Mouse (Mus musculus): ENCODE measurements around the gene Sgpp2. TPM values are rescaled to one million over a fixed set of nuclear protein-coding genes. Genes with fewer than 3 reads are reported as not detected.
A peak's percentile ranks its signal among the peaks of the same experiment; 100 is the strongest.

Sgpp2 gene
- polyA plus RNA-seq, 1 experiment from 2014 or later, result 19.5 TPM

GRCm38 (mm10) chr1:78414421-78414820 lies 104.3 kb downstream of the Sgpp2 start:
- Histone ChIP-seq H3K9me3 (no peaks in the 10 kb centered on the region), H3K4me3 (replicated peaks) (no peak overlapping the region), H3K4me2 (no peak overlapping the region), H3K27me3 (replicated peaks) (no peaks in the 10 kb centered on the region), H3K4me1 (no peaks in the 10 kb centered on the region), H3K27ac (no peak overlapping the region), H3K9ac (no peak overlapping the region), H3K36me3 (no peaks in the 10 kb centered on the region)
- ATAC-seq (ENCODE audit: insufficient read depth, low FRiP score, low read depth), result no peak
- WGBS, result 85% methylated on average over 5 of the region's 5 CpGs

GRCm38 (mm10) chr1:78417154-78417911 lies 107.2 kb downstream of the Sgpp2 start:
- Histone ChIP-seq H3K9ac (no peak overlapping the region), H3K36me3 (0 out of 2 replicates have a peak, but pooled peaks cover 6% of the 10 kb centered on the region), H3K4me2 (no peak overlapping the region), H3K27ac (no peak overlapping the region), H3K4me1 (no peaks in the 10 kb centered on the region), H3K27me3 (replicated peaks) (no peaks in the 10 kb centered on the region), H3K9me3 (no peaks in the 10 kb centered on the region), H3K4me3 (replicated peaks) (no peak overlapping the region)
- no peak for ATAC-seq (ENCODE audit: insufficient read depth, low FRiP score, low read depth)
- WGBS, result 95% methylated on average over 9 of the region's 9 CpGs

DNA sequence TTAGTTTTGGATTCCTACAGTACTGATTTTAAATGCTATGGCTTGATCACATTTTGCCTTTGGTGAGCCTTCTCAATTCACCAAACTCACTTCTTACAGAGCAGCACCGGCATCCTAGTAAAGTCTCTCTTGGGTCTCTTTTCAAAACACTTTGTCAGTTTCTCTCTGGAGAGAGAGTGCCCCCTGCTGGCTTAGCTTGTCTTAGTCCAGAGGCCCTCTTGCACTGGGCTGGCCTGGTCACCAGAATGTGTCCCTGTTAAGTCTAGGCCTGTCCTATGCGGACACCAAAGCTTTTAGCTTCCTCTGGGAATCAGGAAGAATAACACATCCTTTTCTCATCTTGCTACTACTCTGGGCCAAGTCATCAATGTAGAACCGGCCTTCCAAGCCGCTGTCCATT lies 109.4 kb downstream of the Sgpp2 start:
- Histone ChIP-seq H3K27me3 (replicated peaks) (no peaks in the 10 kb centered on the region), H3K4me3 (replicated peaks) (no peak overlapping the region), H3K9ac (no peak overlapping the region), H3K27ac (no peak overlapping the region), H3K4me1 (no peaks in the 10 kb centered on the region), H3K9me3 (no peaks in the 10 kb centered on the region), H3K36me3 (peaks cover 19% of the 10 kb centered on the region; the same call in 1 of the 2 replicates), H3K4me2 (no peak overlapping the region)
- no peak for ATAC-seq (ENCODE audit: insufficient read depth, low FRiP score, low read depth)
- 58% methylated on average over 4 of the region's 4 CpGs for WGBS

DNA sequence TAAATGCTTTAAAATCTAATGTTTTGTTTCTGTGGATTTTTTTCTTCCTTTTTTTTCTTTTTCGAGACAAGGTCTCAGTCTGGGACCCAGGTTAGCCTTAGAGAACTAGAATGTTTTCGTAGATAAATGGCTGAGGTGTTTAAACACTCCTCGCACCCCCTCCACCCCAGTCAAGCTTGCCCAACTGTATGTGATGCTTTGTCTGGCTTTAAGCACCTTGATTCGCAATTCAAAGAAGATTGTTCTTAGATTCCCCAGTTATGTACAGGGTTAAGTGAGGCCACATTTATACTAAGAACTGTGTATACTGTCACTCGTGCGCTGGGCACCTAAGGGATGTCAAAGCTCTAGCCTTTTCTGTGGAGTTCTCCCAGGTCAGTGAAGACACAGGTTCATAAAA lies 110.1 kb downstream of the Sgpp2 start:
- 89% methylated on average over 6 of the region's 6 CpGs for WGBS
- ATAC-seq (ENCODE audit: insufficient read depth, low FRiP score, low read depth), result no peak
- Histone ChIP-seq H3K4me1 (no peaks in the 10 kb centered on the region), H3K4me2 (no peak overlapping the region), H3K36me3 (peaks cover 19% of the 10 kb centered on the region; the same call in 1 of the 2 replicates), H3K9ac (no peak overlapping the region), H3K27me3 (replicated peaks) (no peaks in the 10 kb centered on the region), H3K27ac (no peak overlapping the region), H3K9me3 (no peaks in the 10 kb centered on the region), H3K4me3 (replicated peaks) (no peak overlapping the region)

DNA sequence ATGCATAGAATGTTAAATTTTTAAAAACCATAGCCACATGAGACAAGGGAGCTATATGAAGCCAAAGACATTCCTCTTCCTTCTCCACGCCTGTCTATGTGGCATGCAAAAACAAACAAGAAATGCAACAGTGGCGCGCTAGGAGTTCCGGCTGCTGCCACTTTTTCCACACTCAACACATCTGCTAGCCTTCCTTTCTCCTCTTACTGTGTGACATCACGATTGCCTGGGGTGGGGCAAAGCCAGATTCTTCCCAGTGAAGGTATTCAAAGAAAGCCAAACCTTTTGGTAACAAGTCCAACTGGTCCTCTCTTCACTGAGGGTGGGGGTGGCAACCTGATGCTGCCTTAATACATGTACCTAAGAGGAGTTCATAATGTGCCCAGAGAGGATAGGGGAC lies 111.6 kb downstream of the Sgpp2 start:
- 92% methylated on average over 5 of the region's 5 CpGs for WGBS
- Histone ChIP-seq H3K27me3 (replicated peaks) (no peaks in the 10 kb centered on the region), H3K4me1 (no peaks in the 10 kb centered on the region), H3K4me2 (no peak overlapping the region), H3K36me3 (peaks cover 19% of the 10 kb centered on the region; the same call in 1 of the 2 replicates), H3K27ac (no peak overlapping the region), H3K9ac (no peak overlapping the region), H3K9me3 (no peaks in the 10 kb centered on the region), H3K4me3 (replicated peaks) (no peak overlapping the region)
- no peak for ATAC-seq (ENCODE audit: insufficient read depth, low FRiP score, low read depth)

GRCm38 (mm10) chr1:78422576-78422975 lies 112.4 kb downstream of the Sgpp2 start:
- H3K9me3 ChIP-seq, result no peaks in the 10 kb centered on the region
- no peak overlapping the region for H3K27ac ChIP-seq
- no peak for ATAC-seq (ENCODE audit: insufficient read depth, low FRiP score, low read depth)
- H3K36me3 ChIP-seq, result peaks cover 19% of the 10 kb centered on the region; the same call in 1 of the 2 replicates
- no peak overlapping the region for H3K9ac ChIP-seq
- no peak overlapping the region for H3K4me3 ChIP-seq (replicated peaks)
- 65% methylated on average over 2 of the region's 2 CpGs for WGBS
- no peak overlapping the region for H3K4me2 ChIP-seq
- no peaks in the 10 kb centered on the region for H3K27me3 ChIP-seq (replicated peaks)
- H3K4me1 ChIP-seq, result no peaks in the 10 kb centered on the region

DNA sequence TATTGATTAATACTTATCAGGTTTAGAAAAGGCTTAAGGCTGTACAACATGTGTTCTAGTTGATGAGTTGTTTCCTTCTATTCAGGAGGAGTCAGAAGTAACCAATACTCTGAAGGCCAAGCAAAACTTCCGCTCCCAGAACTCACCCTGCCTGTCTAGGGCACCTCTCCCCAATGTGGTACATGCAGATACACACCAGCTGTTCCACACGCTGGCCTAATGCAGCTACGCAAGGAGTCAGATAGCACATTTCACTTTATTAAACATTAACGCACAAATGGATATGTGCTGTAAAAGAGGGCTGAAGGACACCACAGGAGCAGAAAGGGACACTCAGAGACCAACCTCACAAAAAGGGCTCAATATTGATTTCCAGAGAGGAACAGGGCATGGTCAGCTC lies 114.7 kb downstream of the Sgpp2 start:
- Histone ChIP-seq H3K9me3 (no peaks in the 10 kb centered on the region), H3K27me3 (replicated peaks) (no peaks in the 10 kb centered on the region), H3K4me1 (no peaks in the 10 kb centered on the region), H3K36me3 (peaks cover 19% of the 10 kb centered on the region; the same call in 1 of the 2 replicates), H3K4me3 (replicated peaks) (no peak overlapping the region), H3K4me2 (no peak overlapping the region), H3K27ac (no peak overlapping the region), H3K9ac (no peak overlapping the region)
- 55% methylated on average over 4 of the region's 4 CpGs for WGBS
- no peak for ATAC-seq (ENCODE audit: insufficient read depth, low FRiP score, low read depth)

DNA sequence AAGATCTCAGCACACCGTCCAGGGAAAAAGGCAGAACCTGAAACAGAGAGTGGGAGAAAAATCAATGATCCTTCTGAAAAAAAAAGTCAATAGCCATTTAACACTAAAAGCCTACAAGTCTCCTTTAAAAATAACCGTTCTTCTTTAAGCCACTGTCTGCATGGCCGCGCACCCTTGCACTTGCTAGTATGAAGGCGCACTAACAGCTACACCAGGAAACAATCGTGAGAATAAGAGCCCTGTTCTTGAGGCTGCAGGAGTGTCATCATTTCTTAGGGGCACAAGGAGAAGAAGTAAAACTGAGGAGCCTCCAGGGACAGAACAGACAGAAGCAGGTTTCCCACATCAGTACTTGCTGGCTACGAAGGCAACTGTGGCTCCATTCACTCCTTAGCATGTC lies 115.2 kb downstream of the Sgpp2 start:
- H3K4me2 ChIP-seq, result no peak overlapping the region
- H3K27ac ChIP-seq, result no peak overlapping the region
- no peaks in the 10 kb centered on the region for H3K9me3 ChIP-seq
- H3K36me3 ChIP-seq, result peaks cover 19% of the 10 kb centered on the region; the same call in 1 of the 2 replicates
- ATAC-seq (ENCODE audit: insufficient read depth, low FRiP score, low read depth), result no peak
- H3K9ac ChIP-seq, result no peak overlapping the region
- no peak overlapping the region for H3K4me3 ChIP-seq (replicated peaks)
- H3K27me3 ChIP-seq (replicated peaks), result no peaks in the 10 kb centered on the region
- 79% methylated on average over 7 of the region's 7 CpGs for WGBS
- no peaks in the 10 kb centered on the region for H3K4me1 ChIP-seq

DNA sequence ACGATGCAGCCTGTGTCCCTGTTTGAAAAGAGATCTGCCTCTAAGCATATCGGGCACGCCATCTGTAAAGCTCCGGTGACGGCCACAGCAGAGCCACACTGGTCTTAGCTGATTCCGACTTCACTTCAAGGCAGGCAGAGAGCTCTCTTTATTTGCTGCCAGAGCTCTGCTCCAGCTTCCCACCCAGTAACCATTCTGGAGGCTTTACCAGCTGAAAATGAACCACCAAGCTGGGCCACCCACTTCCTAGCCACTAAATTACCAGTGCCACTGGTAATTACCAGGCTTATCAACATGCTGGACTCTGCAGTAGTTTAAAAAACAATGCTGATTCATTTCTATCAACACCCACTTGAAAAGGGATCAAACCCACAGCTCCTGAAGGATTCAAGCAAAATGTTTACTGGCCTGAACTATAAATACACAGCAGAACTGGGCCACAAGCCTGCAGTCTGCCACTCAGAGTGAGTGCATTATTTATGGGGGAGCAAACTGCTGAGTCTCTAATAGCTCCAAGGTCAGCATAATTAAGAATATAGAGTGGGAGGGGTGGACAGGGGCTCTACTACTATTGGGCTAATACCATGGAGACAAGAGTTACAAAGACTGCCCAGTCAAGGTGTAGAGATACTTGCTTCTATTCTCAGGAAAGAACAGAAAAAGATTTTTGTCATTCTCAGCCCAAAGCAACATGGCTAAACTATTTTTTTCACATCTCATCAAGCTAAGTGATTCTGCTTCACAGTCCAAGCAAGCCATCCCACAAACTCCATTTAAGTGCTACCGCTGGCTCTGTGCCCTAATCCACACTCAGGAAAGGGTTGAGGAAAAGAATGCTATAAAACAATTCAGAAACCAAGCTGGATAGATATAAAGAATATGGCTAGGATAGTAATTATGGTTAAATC lies 115.9 kb downstream of the Sgpp2 start:
- no peak overlapping the region for H3K27ac ChIP-seq
- peak; percentile 27; the same call in 1 of the 2 replicates for ATAC-seq (ENCODE audit: insufficient read depth, low FRiP score, low read depth)
- WGBS, result 85% methylated on average over 7 of the region's 7 CpGs

GRCm38 (mm10) chr1:78426841-78427240 lies 116.7 kb downstream of the Sgpp2 start:
- no peak for ATAC-seq (ENCODE audit: insufficient read depth, low FRiP score, low read depth)
- Histone ChIP-seq H3K4me1 (no peaks in the 10 kb centered on the region), H3K27me3 (replicated peaks) (no peaks in the 10 kb centered on the region), H3K9me3 (no peaks in the 10 kb centered on the region), H3K4me2 (no peak overlapping the region), H3K9ac (no peak overlapping the region), H3K27ac (no peak overlapping the region), H3K36me3 (peaks cover 13% of the 10 kb centered on the region; the same call in 1 of the 2 replicates), H3K4me3 (replicated peaks) (no peak overlapping the region)
- WGBS, result 77% methylated on average over 3 of the region's 3 CpGs

More for the DNA sequence above, 115.9 kb downstream of the Sgpp2 start:
- H3K4me3 ChIP-seq (replicated peaks), result no peak overlapping the region
- no peaks in the 10 kb centered on the region for H3K9me3 ChIP-seq
- no peaks in the 10 kb centered on the region for H3K27me3 ChIP-seq (replicated peaks)
- H3K4me1 ChIP-seq, result no peaks in the 10 kb centered on the region
- H3K9ac ChIP-seq, result no peak overlapping the region
- H3K4me2 ChIP-seq, result no peak overlapping the region
- H3K36me3 ChIP-seq, result peaks cover 13% of the 10 kb centered on the region; the same call in 1 of the 2 replicates

DNA sequence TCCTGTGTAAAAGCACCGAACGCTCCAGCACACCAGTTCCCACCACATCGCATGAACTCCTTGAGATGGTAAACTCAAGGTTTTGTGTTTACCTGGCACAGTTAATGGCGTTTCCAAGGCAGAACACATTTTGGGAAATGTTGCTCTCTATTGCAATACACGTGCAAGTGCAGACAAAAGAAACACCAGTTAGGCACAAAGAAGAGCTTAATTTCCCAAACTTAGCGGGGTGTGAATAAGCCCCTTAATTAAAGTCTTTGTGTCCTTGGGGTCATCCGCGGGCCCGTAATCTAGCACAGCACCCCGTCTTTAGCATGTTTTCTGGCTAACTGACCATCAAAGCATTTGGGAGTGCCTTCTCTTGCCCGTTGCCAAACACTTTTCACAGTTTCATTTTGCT lies 118.7 kb downstream of the Sgpp2 start:
- Histone ChIP-seq H3K9ac (no peak overlapping the region), H3K9me3 (no peaks in the 10 kb centered on the region), H3K4me2 (no peak overlapping the region), H3K4me1 (no peaks in the 10 kb centered on the region), H3K27ac (no peak overlapping the region), H3K36me3 (0 out of 2 replicates have a peak, but pooled peaks cover 5% of the 10 kb centered on the region), H3K27me3 (replicated peaks) (no peaks in the 10 kb centered on the region), H3K4me3 (replicated peaks) (no peak overlapping the region)
- ATAC-seq (ENCODE audit: insufficient read depth, low FRiP score, low read depth), result no peak
- 85% methylated on average over 11 of the region's 11 CpGs for WGBS

DNA sequence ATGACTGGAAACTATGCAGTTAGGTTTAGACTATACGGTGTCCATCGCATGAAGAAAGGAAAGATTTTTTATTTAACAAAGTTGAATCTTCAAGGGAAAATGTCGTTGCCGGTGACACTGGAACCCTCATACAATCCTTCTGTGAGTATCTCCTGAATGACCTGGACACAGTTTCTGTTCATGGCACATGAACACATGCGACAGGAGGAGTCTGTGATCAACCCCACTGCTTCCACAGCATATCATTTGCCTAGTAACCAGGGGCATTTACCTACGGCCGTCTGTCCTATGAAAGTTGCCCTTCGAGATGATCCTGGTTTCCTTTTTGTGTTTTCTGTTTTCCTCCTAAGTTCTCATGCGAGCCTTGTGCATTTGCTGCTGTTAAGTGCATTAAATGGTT lies 123.3 kb downstream of the Sgpp2 start:
- Histone ChIP-seq H3K9me3 (no peaks in the 10 kb centered on the region), H3K36me3 (0 out of 2 replicates have a peak, but pooled peaks cover 3% of the 10 kb centered on the region), H3K27ac (no peak overlapping the region), H3K9ac (no peak overlapping the region), H3K4me3 (replicated peaks) (no peak overlapping the region), H3K4me1 (no peaks in the 10 kb centered on the region), H3K27me3 (replicated peaks) (no peaks in the 10 kb centered on the region), H3K4me2 (no peak overlapping the region)
- ATAC-seq (ENCODE audit: insufficient read depth, low FRiP score, low read depth), result no peak
- 92% methylated on average over 9 of the region's 9 CpGs for WGBS

All from stomach, embryonic 15.5 days (tissue).